Mouse (Mus musculus) forebrain, embryonic 15.5 days (tissue): ENCODE measurements at regions not wholly inside any gene's neighbourhood (a gene's known extent, or its start where the extent isn't known, plus 50 kb on each side); places are given as distances from the start of the nearest gene placed in this dataset.

Experiments
- ATAC-seq: fragments of 200-750 bp; cut with Nextera tagmentation; replicated peaks from 2 replicates; pipeline ENCODE4 v1.8.0; 2017; ENCODE audit warnings: mild to moderate bottlenecking, moderate TSS enrichment, moderate library complexity
- H3K27ac ChIP-seq: fragments of 300-500 bp; sonication (generic); replicated peaks from 2 replicates; pipeline ENCODE4 v1.5.1; 2015; ENCODE audit warnings: mild to moderate bottlenecking, inconsistent platforms
- H3K27me3 ChIP-seq: fragments of 300-500 bp; sonication (generic); 2 replicates; pipeline ENCODE4 v1.6.1; 2015; ENCODE audit warnings: inconsistent platforms
- H3K36me3 ChIP-seq: fragments of 300-500 bp; sonication (generic); 2 replicates; pipeline ENCODE4 v1.6.1; 2015; ENCODE audit warnings: mild to moderate bottlenecking, inconsistent platforms
- H3K4me1 ChIP-seq: fragments of 300-500 bp; sonication (generic); 2 replicates; pipeline ENCODE4 v1.6.1; 2015; ENCODE audit warnings: inconsistent platforms
- H3K4me2 ChIP-seq: fragments of 300-500 bp; sonication (generic); replicated peaks from 2 replicates; pipeline ENCODE4 v1.6.1; 2015; ENCODE audit warnings: mild to moderate bottlenecking, inconsistent platforms
- H3K4me3 ChIP-seq: fragments of 300-500 bp; sonication (generic); 2 replicates; pipeline ENCODE4 v1.5.1; 2015; ENCODE audit warnings: mild to moderate bottlenecking, inconsistent platforms
- H3K9ac ChIP-seq: fragments of 300-500 bp; sonication (generic); replicated peaks from 2 replicates; pipeline ENCODE4 v1.6.1; 2015; ENCODE audit warnings: mild to moderate bottlenecking, inconsistent platforms
- H3K9me3 ChIP-seq: fragments of 300-500 bp; sonication (generic); 2 replicates; pipeline ENCODE4 v1.6.1; 2016; ENCODE audit warnings: inconsistent platforms
- WGBS: fragments of 180-500 bp; shearing (Covaris S2); methylation state at CpG from one replicate; pipeline ENCODE4 v1.1.7; 2015; ENCODE audit warnings: mixed read lengths; 5-methylcytosine and 5-hydroxymethylcytosine counted together

- no peak overlapping the region for H3K9ac ChIP-seq
- WGBS, result 85% methylated on average over 7 of the region's 7 CpGs
- H3K27me3 ChIP-seq, result no peaks in the 10 kb centered on the region
- no peak overlapping the region for H3K4me3 ChIP-seq
- H3K36me3 ChIP-seq, result no peaks in the 10 kb centered on the region
- no peaks in the 10 kb centered on the region for H3K9me3 ChIP-seq
- no peaks in the 10 kb centered on the region for H3K4me1 ChIP-seq
- no peak overlapping the region for H3K4me2 ChIP-seq
- H3K27ac ChIP-seq, result no peak overlapping the region
- no peak for ATAC-seq
Observed at GRCm38 (mm10) chr12:107423923-107424322, 64.5 kb upstream of the 3110018I06Rik start.

GRCm38 (mm10) chr12:107438506-107438905 is 49.9 kb upstream of the 3110018I06Rik start:
- Histone ChIP-seq H3K4me2 (no peak overlapping the region), H3K27ac (no peak overlapping the region), H3K27me3 (no peaks in the 10 kb centered on the region), H3K9me3 (no peaks in the 10 kb centered on the region), H3K4me3 (no peak overlapping the region), H3K36me3 (no peaks in the 10 kb centered on the region), H3K4me1 (peaks cover 3% of the 10 kb centered on the region; the same call in 1 of the 2 replicates), H3K9ac (no peak overlapping the region)
- no peak for ATAC-seq
- 41% methylated on average over 4 of the region's 4 CpGs for WGBS
